Mouse (Mus musculus) lung, adult 18-20 months (tissue): ENCODE results near the gene Tifab.

Experiments
- DNase-seq, 2 experiments: peaks; one replicate each; pipeline ENCODE4 v3.0.0; 2022; ENCODE audit warnings: mixed read lengths in 2 of 2

Tifab gene

GRCm38 (mm10) chr13:56136200-56136599 is 42.5 kb downstream of the Tifab start, which contains the start of gene H2afy:
H2afy (minus strand) TSS chr13:56136361.
- DNase-seq, result no peak

- DNase-seq, result peak; percentile 89 to 92
These were observed 43.2 kb downstream of the Tifab start for GRCm38 (mm10) chr13:56135231-56136052.

GRCm38 (mm10) chr13:56134631-56135181 is 44.0 kb downstream of the Tifab start:
- DNase-seq, result no peak

GRCm38 (mm10) chr13:56134031-56134430 is 44.7 kb downstream of the Tifab start:
- DNase-seq, result no peak

GRCm38 (mm10) chr13:56132941-56133340 is 45.7 kb downstream of the Tifab start:
- DNase-seq, result no peak

- DNase-seq, result no peak
These were observed 46.3 kb downstream of the Tifab start for GRCm38 (mm10) chr13:56132326-56132936.

- DNase-seq, result no peak
These were observed 48.1 kb downstream of the Tifab start for GRCm38 (mm10) chr13:56130544-56130943.

- DNase-seq, result no peak
These were observed 49.1 kb downstream of the Tifab start for GRCm38 (mm10) chr13:56129578-56129977.

GRCm38 (mm10) chr13:56129014-56129413 is 49.7 kb downstream of the Tifab start:
- DNase-seq, result no peak

- DNase-seq, result no peak
These were observed 53.1 kb downstream of the Tifab start for GRCm38 (mm10) chr13:56125632-56126031.
